Comparison of ENCODE assay signal across 25 mouse cellular contexts in genomic region chr7:141943444-141943843, GRCm38 (mm10). TPM values are rescaled to one million over a fixed set of nuclear protein-coding genes. Genes with fewer than 3 reads are reported as not detected.
DNase-seq lines count a peak whose midpoint lies in the region; ATAC-seq and TF ChIP-seq lines count a peak whose summit lies in the region.
"Had no signal": no experiment of that assay in that cellular context is flagged by ENCODE, and none has a peak within 500 bp of the region (broad histone marks: within the 10 kb centered on the region; RNA-seq: fewer than 3 reads in every experiment).

No protein-coding gene starts in this region.

- H3K36me3 ChIP-seq in hindbrain, embryonic 13.5 days, result no peaks in the 10 kb centered on the region
- H3K36me3 ChIP-seq in hindbrain, embryonic 10.5 days, result no peaks in the 10 kb centered on the region
- H3K36me3 ChIP-seq in midbrain, postnatal 0 days (ENCODE audit: insufficient read depth, low read length), result no peaks in the 10 kb centered on the region
- H3K36me3 ChIP-seq in midbrain, embryonic 14.5 days (ENCODE audit: control insufficient read depth, insufficient read depth, low read length), result no peaks in the 10 kb centered on the region
- H3K36me3 ChIP-seq: embryonic facial prominence, embryonic 10.5 days; embryonic facial prominence, embryonic 13.5 days had no signal

- no peaks in the 10 kb centered on the region for H3K9me3 ChIP-seq in hindbrain, embryonic 13.5 days
- H3K9me3 ChIP-seq in hindbrain, embryonic 10.5 days, result no peaks in the 10 kb centered on the region
- no peaks in the 10 kb centered on the region for H3K9me3 ChIP-seq in midbrain, postnatal 0 days (ENCODE audit: low read length)
- no peaks in the 10 kb centered on the region for H3K9me3 ChIP-seq in midbrain, embryonic 14.5 days (ENCODE audit: control insufficient read depth, low read length)
- H3K9me3 ChIP-seq: embryonic facial prominence, embryonic 10.5 days; embryonic facial prominence, embryonic 13.5 days; forebrain, embryonic 13.5 days had no signal

- H3K4me1 ChIP-seq in cerebellum, adult 2 months (ENCODE audit: control insufficient read depth, insufficient read depth, low read length), result peaks cover 19% of the 10 kb centered on the region
- peaks cover 51% of the 10 kb centered on the region for H3K4me1 ChIP-seq in hindbrain, embryonic 13.5 days (replicated peaks)
- peaks cover 16% of the 10 kb centered on the region for H3K4me1 ChIP-seq in hindbrain, embryonic 10.5 days (replicated peaks)
- peaks cover 13% of the 10 kb centered on the region; the same call in 1 of the 2 replicates for H3K4me1 ChIP-seq in midbrain, postnatal 0 days (ENCODE audit: insufficient read depth, low read length)
- peaks cover 20% of the 10 kb centered on the region for H3K4me1 ChIP-seq in midbrain, embryonic 14.5 days (ENCODE audit: control insufficient read depth, insufficient read depth, low read length)
- H3K4me1 ChIP-seq: embryonic facial prominence, embryonic 13.5 days had no signal

- peak; percentile 13 to 14 for DNase-seq in cerebellum, adult 2 months
- no peak for DNase-seq in cerebellum, adult 8-10 months
- DNase-seq in hindbrain, embryonic 10.5 days (ENCODE audit: low spot score), result no peak
- no peak for DNase-seq in layer of hippocampus, adult 2 months (ENCODE audit: low spot score in 2 of 2)
- no peak for DNase-seq in layer of hippocampus, adult 8-10 months (ENCODE audit: low spot score in 2 of 2)
- peak; percentile 46 for DNase-seq in midbrain, postnatal 0 days (ENCODE audit: low spot score)
- DNase-seq in midbrain, embryonic 14.5 days, result no peak
- DNase-seq: adrenal gland, adult 8-10 months; adrenal gland, postnatal 36 days; cerebellum, adult 9-11 months; cerebellum, postnatal 36 days; embryo, embryonic 11 days; forebrain, postnatal 0 days; gastrocnemius, adult 2 months; gastrocnemius, postnatal 14 days; heart, adult 11 months had no signal

- H3K4me3 ChIP-seq in cerebellum, adult 2 months (replicated peaks; ENCODE audit: insufficient read depth, low read depth, low read length), result no peak overlapping the region
- no peak overlapping the region for H3K4me3 ChIP-seq in hindbrain, embryonic 13.5 days
- H3K4me3 ChIP-seq in hindbrain, embryonic 10.5 days, result no peak overlapping the region
- no peak overlapping the region for H3K4me3 ChIP-seq in layer of hippocampus, adult 2 months
- no peak overlapping the region for H3K4me3 ChIP-seq in midbrain, postnatal 0 days (ENCODE audit: low read depth, low read length)
- H3K4me3 ChIP-seq in midbrain, embryonic 14.5 days (replicated peaks; ENCODE audit: low read depth, low read length), result no peak overlapping the region
- H3K4me3 ChIP-seq: embryonic facial prominence, embryonic 10.5 days; embryonic facial prominence, embryonic 13.5 days; erythroblast, embryonic 14.5 days; forebrain, embryonic 13.5 days; gastrocnemius, adult 2 months had no signal

- TF ChIP-seq POLR2A in cerebellum, adult 2 months (IDR thresholded peaks at IDR 0.05; ENCODE audit: borderline replicate concordance, insufficient read depth, low read length), result no peak

- no peaks in the 10 kb centered on the region for H3K27me3 ChIP-seq in cerebellum, adult 2 months (ENCODE audit: control insufficient read depth, insufficient read depth, low read length)
- H3K27me3 ChIP-seq in hindbrain, embryonic 13.5 days, result peaks cover 5% of the 10 kb centered on the region; the same call in 1 of the 2 replicates
- peaks cover 18% of the 10 kb centered on the region for H3K27me3 ChIP-seq in hindbrain, embryonic 10.5 days (ENCODE audit: insufficient read depth, poor library complexity, severe bottlenecking)
- H3K27me3 ChIP-seq in midbrain, postnatal 0 days (ENCODE audit: insufficient read depth, low read length), result peaks cover 4% of the 10 kb centered on the region; the same call in 1 of the 2 replicates
- no peaks in the 10 kb centered on the region for H3K27me3 ChIP-seq in midbrain, embryonic 14.5 days (ENCODE audit: control insufficient read depth, insufficient read depth, low read length)
- H3K27me3 ChIP-seq: forebrain, embryonic 13.5 days had no signal

- H3K27ac ChIP-seq in cerebellum, adult 2 months (ENCODE audit: insufficient read depth, low read length), result no peak overlapping the region
- H3K27ac ChIP-seq in hindbrain, embryonic 13.5 days, result peak overlapping the region; percentile 66; the same call in 1 of the 2 replicates
- no peak overlapping the region for H3K27ac ChIP-seq in hindbrain, embryonic 10.5 days
- H3K27ac ChIP-seq in layer of hippocampus, adult 2 months, result peak overlapping the region; percentile 51; the same call in 1 of the 2 replicates
- H3K27ac ChIP-seq in midbrain, postnatal 0 days (ENCODE audit: low read depth, low read length), result no peak overlapping the region
- H3K27ac ChIP-seq in midbrain, embryonic 14.5 days (replicated peaks; ENCODE audit: low read depth, low read length), result no peak overlapping the region
- H3K27ac ChIP-seq: embryonic facial prominence, embryonic 10.5 days; embryonic facial prominence, embryonic 13.5 days; forebrain, embryonic 13.5 days; gastrocnemius, adult 2 months had no signal

- ATAC-seq in hindbrain, embryonic 13.5 days (ENCODE audit: low FRiP score), result no peak
- ATAC-seq in midbrain, postnatal 0 days (ENCODE audit: low FRiP score), result no peak
- ATAC-seq in midbrain, embryonic 14.5 days (ENCODE audit: low FRiP score, low TSS enrichment), result no peak
- ATAC-seq: activated CD4-positive, CD25-positive, alpha-beta regulatory T cell, adult 4 months; forebrain, embryonic 13.5 days; forebrain, postnatal 0 days; intestine, postnatal 0 days had no signal

- no peak overlapping the region for H3K9ac ChIP-seq in hindbrain, embryonic 13.5 days
- no peak overlapping the region for H3K9ac ChIP-seq in midbrain, postnatal 0 days (replicated peaks; ENCODE audit: low read length, poor library complexity, severe bottlenecking)
- no peak overlapping the region for H3K9ac ChIP-seq in midbrain, embryonic 14.5 days (replicated peaks; ENCODE audit: low read length)
- H3K9ac ChIP-seq: embryonic facial prominence, embryonic 13.5 days; forebrain, embryonic 13.5 days; forebrain, postnatal 0 days had no signal

- no peak for TF ChIP-seq CTCF in cerebellum, adult 2 months (IDR thresholded peaks at IDR 0.05; ENCODE audit: borderline replicate concordance, insufficient read depth, low read depth, low read length)
- TF ChIP-seq CTCF in layer of hippocampus, adult 2 months (conservative IDR thresholded peaks at IDR 0.05), result no peak
- no peak for TF ChIP-seq CTCF in midbrain, postnatal 0 days (IDR thresholded peaks at IDR 0.05)

- no peak overlapping the region for H3K4me2 ChIP-seq in hindbrain, embryonic 13.5 days
- no peak overlapping the region for H3K4me2 ChIP-seq in midbrain, postnatal 0 days (ENCODE audit: low read depth, low read length, poor library complexity, severe bottlenecking)
- no peak overlapping the region for H3K4me2 ChIP-seq in midbrain, embryonic 14.5 days (ENCODE audit: low read length)
- H3K4me2 ChIP-seq: embryonic facial prominence, embryonic 13.5 days; forebrain, embryonic 13.5 days; heart, embryonic 11.5 days had no signal

- 21% methylated on average over 5 of the region's 5 CpGs for WGBS in cerebellum, adult 2 months
- 58% methylated on average over 5 of the region's 5 CpGs for WGBS in hindbrain, embryonic 13.5 days
- WGBS in hindbrain, embryonic 10.5 days, result 87% methylated on average over 5 of the region's 5 CpGs
- 68% methylated on average over 5 of the region's 5 CpGs for WGBS in midbrain, postnatal 0 days
- WGBS in midbrain, embryonic 14.5 days, result 79% methylated on average over 5 of the region's 5 CpGs

RNA-seq across cellular contexts. Expression of gene Brsk2, which starts 6.1 kb away (rescaled TPM):
- 173 and 182 TPM in 2 replicates for polyA plus RNA-seq in cerebellum, adult 2 months (2012; rRNA removed)
- polyA plus RNA-seq in hindbrain, embryonic 13.5 days (2015; fragmentation: Nextera tagmentation; extraction: Ambion mirVana), result 22.5 and 24.5 TPM in 2 replicates
- 8.7 and 14.1 TPM in 2 replicates for polyA plus RNA-seq in hindbrain, embryonic 10.5 days (2016; fragmentation: Nextera tagmentation; extraction: Ambion mirVana)
- total RNA-seq in layer of hippocampus, adult 2 months (2021), result 100 to 1,000 TPM; 175 to 181 TPM
- 100 to 1,000 TPM; 158 to 183 (median 169) TPM for total RNA-seq in layer of hippocampus, adult 8-10 months (2022)
- 137 and 159 TPM in 2 replicates for total RNA-seq in midbrain, postnatal 0 days (2014; rRNA removed)
- polyA plus RNA-seq in midbrain, postnatal 0 days (2015; fragmentation: Nextera tagmentation; extraction: Ambion mirVana), result 18.9 and 20.1 TPM in 2 replicates
- 23.9 and 33.5 TPM in 2 replicates for polyA plus RNA-seq in midbrain, embryonic 14.5 days (2014; fragmentation: Nextera tagmentation; extraction: Ambion mirVana)
- total RNA-seq: hematopoietic stem cell, adult 5-6 weeks had no signal

RNA-seq across cellular contexts. Expression of gene Tollip, which starts 25.1 kb away (rescaled TPM):
- polyA plus RNA-seq in cerebellum, adult 2 months (2012; rRNA removed), result 151 and 161 TPM in 2 replicates
- polyA plus RNA-seq in hindbrain, embryonic 13.5 days (2015; fragmentation: Nextera tagmentation; extraction: Ambion mirVana), result 70.1 and 72.9 TPM in 2 replicates
- polyA plus RNA-seq in hindbrain, embryonic 10.5 days (2016; fragmentation: Nextera tagmentation; extraction: Ambion mirVana), result 60.3 and 69.0 TPM in 2 replicates
- 100 to 1,000 TPM; 112 to 123 TPM for total RNA-seq in layer of hippocampus, adult 2 months (2021)
- total RNA-seq in layer of hippocampus, adult 8-10 months (2022), result 100 to 1,000 TPM; 102 to 118 (median 106) TPM
- total RNA-seq in midbrain, postnatal 0 days (2014; rRNA removed), result 99.4 and 110 TPM in 2 replicates
- 78.0 and 81.3 TPM in 2 replicates for polyA plus RNA-seq in midbrain, postnatal 0 days (2015; fragmentation: Nextera tagmentation; extraction: Ambion mirVana)
- polyA plus RNA-seq in midbrain, embryonic 14.5 days (2014; fragmentation: Nextera tagmentation; extraction: Ambion mirVana), result 61.9 and 79.7 TPM in 2 replicates

Comparison
In these comparisons a context has a peak if more than half of its experiments do, and no peak if none do; other contexts are left out.
1. DNase-seq: peak in cerebellum, adult 2 months (2 of 2) and midbrain, postnatal 0 days (single experiment); none in cerebellum, adult 8-10 months (single experiment), hindbrain, embryonic 10.5 days (single experiment), layer of hippocampus, adult 2 months (0 of 2), layer of hippocampus, adult 8-10 months (0 of 2) and midbrain, embryonic 14.5 days (single experiment).
2. H3K27ac ChIP-seq: peak in hindbrain, embryonic 13.5 days (single experiment) and layer of hippocampus, adult 2 months (single experiment); none in cerebellum, adult 2 months (single experiment), hindbrain, embryonic 10.5 days (single experiment), midbrain, postnatal 0 days (single experiment) and midbrain, embryonic 14.5 days (single experiment).